Mouse (Mus musculus) cerebellum, postnatal 10 days (tissue): ENCODE results near the gene Gm17545.
"Not testable (repeated sequence)": the region's sequence is repeated elsewhere in the genome, so short reads cannot be mapped to it uniquely, and the experiment has no call there.

ENCODE experiments used
- DNase-seq, 2 experiments: peaks; one replicate each; pipeline ENCODE4 v3.0.0; 2021; ENCODE audit warnings: mixed read lengths in 2 of 2

Gene Gm17545

GRCm38 (mm10) chr9:22453990-22454389 is at the start of gene Gm17545:
TSS of gene Gm17545 (plus strand) at chr9:22454290.
- not testable (repeated sequence) for DNase-seq

- no peak for DNase-seq
Observed at GRCm38 (mm10) chr9:22405414-22405813, 48.7 kb upstream of the Gm17545 start.

- DNase-seq = not testable (repeated sequence)
Observed at GRCm38 (mm10) chr9:22407633-22408032, 46.5 kb upstream of the Gm17545 start.

GRCm38 (mm10) chr9:22408344-22408743 is 45.7 kb upstream of the Gm17545 start:
- DNase-seq = peak in 1 of 2 experiments; percentile 25

GRCm38 (mm10) chr9:22409501-22409900 is 44.6 kb upstream of the Gm17545 start:
- no peak for DNase-seq

- peak; percentile 98 to 99 for DNase-seq
Observed at GRCm38 (mm10) chr9:22411002-22411857, 42.9 kb upstream of the Gm17545 start, which contains the start of gene 9530077C05Rik. TSS of gene 9530077C05Rik (plus strand) at chr9:22411513.

GRCm38 (mm10) chr9:22416187-22416586 is 37.9 kb upstream of the Gm17545 start:
- no peak for DNase-seq

- DNase-seq = no peak
Observed at GRCm38 (mm10) chr9:22417547-22417946, 36.5 kb upstream of the Gm17545 start.

GRCm38 (mm10) chr9:22419877-22420276 is 34.2 kb upstream of the Gm17545 start:
- DNase-seq = no peak

- DNase-seq = peak; percentile 72
Observed at GRCm38 (mm10) chr9:22420491-22420890, 33.6 kb upstream of the Gm17545 start.

- DNase-seq = no peak
Observed at GRCm38 (mm10) chr9:22422559-22422958, 31.5 kb upstream of the Gm17545 start.

- no peak for DNase-seq
Observed at GRCm38 (mm10) chr9:22423507-22423906, 30.6 kb upstream of the Gm17545 start.

GRCm38 (mm10) chr9:22424196-22424595 is 29.9 kb upstream of the Gm17545 start:
- DNase-seq = no peak

GRCm38 (mm10) chr9:22424719-22425118 is 29.4 kb upstream of the Gm17545 start:
- no peak for DNase-seq

- no peak for DNase-seq
Observed at GRCm38 (mm10) chr9:22428028-22428665, 25.9 kb upstream of the Gm17545 start.

- no peak for DNase-seq
Observed at GRCm38 (mm10) chr9:22428666-22429410, 25.3 kb upstream of the Gm17545 start.

- DNase-seq = peak; percentile 45 to 62
Observed at GRCm38 (mm10) chr9:22429533-22430241, 24.4 kb upstream of the Gm17545 start.

GRCm38 (mm10) chr9:22430315-22430840 is 23.7 kb upstream of the Gm17545 start:
- DNase-seq = no peak

GRCm38 (mm10) chr9:22433221-22433620 is 20.9 kb upstream of the Gm17545 start:
- DNase-seq = no peak

GRCm38 (mm10) chr9:22434101-22434500 is 20.0 kb upstream of the Gm17545 start:
- no peak for DNase-seq

GRCm38 (mm10) chr9:22438826-22439225 is 15.3 kb upstream of the Gm17545 start:
- DNase-seq = no peak

- DNase-seq = no peak
Observed at GRCm38 (mm10) chr9:22443157-22443556, 10.9 kb upstream of the Gm17545 start.
